Mouse (Mus musculus) neural tube, embryonic 11.5 days (tissue): ENCODE results near the gene Zfp524. TPM values are rescaled to one million over a fixed set of nuclear protein-coding genes. Genes with fewer than 3 reads are reported as not detected.

Source experiments
- ATAC-seq: fragments of 200-750 bp; cut with Nextera tagmentation; 2 replicates; pipeline ENCODE4 v1.8.0; 2017; ENCODE audit warnings: moderate number of reproducible peaks, mild to moderate bottlenecking, moderate TSS enrichment, moderate library complexity; ENCODE audit not compliant: insufficient read depth, low FRiP score, low TSS enrichment
- DNase-seq: peaks from one replicate; pipeline ENCODE4 v3.0.0-alpha.2; 2015; ENCODE audit warnings: low spot score
- H3K27ac ChIP-seq: fragments of 300-500 bp; sonication (generic); 2 replicates; pipeline ENCODE4 v1.5.1; 2014; ENCODE audit warnings: low read depth, mild to moderate bottlenecking, low read length
- H3K27me3 ChIP-seq: fragments of 300-500 bp; sonication (generic); 2 replicates; pipeline ENCODE4 v1.6.1; 2014; ENCODE audit warnings: mild to moderate bottlenecking, low read length, mixed read lengths; ENCODE audit not compliant: control insufficient read depth, insufficient read depth
- H3K36me3 ChIP-seq: fragments of 300-500 bp; sonication (generic); 2 replicates; pipeline ENCODE4 v1.6.1; 2014; ENCODE audit warnings: mild to moderate bottlenecking, low read length, moderate library complexity, mixed read lengths; ENCODE audit not compliant: control insufficient read depth, insufficient read depth
- H3K4me1 ChIP-seq: fragments of 300-500 bp; sonication (generic); 2 replicates; pipeline ENCODE4 v1.6.1; 2014; ENCODE audit warnings: low read length, mixed read lengths; ENCODE audit not compliant: control insufficient read depth, insufficient read depth
- H3K4me2 ChIP-seq: fragments of 300-500 bp; sonication (generic); 2 replicates; pipeline ENCODE4 v1.6.1; 2014; ENCODE audit warnings: low read depth, mild to moderate bottlenecking, moderate library complexity
- H3K4me3 ChIP-seq: fragments of 300-500 bp; sonication (generic); 2 replicates; pipeline ENCODE4 v1.5.1; 2014; ENCODE audit warnings: low read depth, low read length
- H3K9ac ChIP-seq: fragments of 300-500 bp; sonication (generic); 2 replicates; pipeline ENCODE4 v1.6.1; 2014; ENCODE audit warnings: mild to moderate bottlenecking, low read length
- H3K9me3 ChIP-seq: fragments of 300-500 bp; sonication (generic); 2 replicates; pipeline ENCODE4 v1.6.1; 2016; ENCODE audit warnings: low read length; ENCODE audit not compliant: control insufficient read depth
- WGBS: fragments of 180-500 bp; shearing (Covaris S2); extraction: QIAGEN DNeasy Blood & Tissue Kit; methylation state at CpG from one replicate; pipeline ENCODE4 v1.1.7; 2014; 5-methylcytosine and 5-hydroxymethylcytosine counted together
- polyA plus RNA-seq: library from polyadenylated mRNA; unstranded; fragments of >200 nt; fragmentation: Nextera tagmentation; extraction: Ambion mirVana; gene quantifications from 2 replicates; pipeline ENCODE4 v1.2.1, GENCODE M21; 2014

Gene Zfp524
- polyA plus RNA-seq: 7.8 and 10.1 TPM in 2 replicates

DNA sequence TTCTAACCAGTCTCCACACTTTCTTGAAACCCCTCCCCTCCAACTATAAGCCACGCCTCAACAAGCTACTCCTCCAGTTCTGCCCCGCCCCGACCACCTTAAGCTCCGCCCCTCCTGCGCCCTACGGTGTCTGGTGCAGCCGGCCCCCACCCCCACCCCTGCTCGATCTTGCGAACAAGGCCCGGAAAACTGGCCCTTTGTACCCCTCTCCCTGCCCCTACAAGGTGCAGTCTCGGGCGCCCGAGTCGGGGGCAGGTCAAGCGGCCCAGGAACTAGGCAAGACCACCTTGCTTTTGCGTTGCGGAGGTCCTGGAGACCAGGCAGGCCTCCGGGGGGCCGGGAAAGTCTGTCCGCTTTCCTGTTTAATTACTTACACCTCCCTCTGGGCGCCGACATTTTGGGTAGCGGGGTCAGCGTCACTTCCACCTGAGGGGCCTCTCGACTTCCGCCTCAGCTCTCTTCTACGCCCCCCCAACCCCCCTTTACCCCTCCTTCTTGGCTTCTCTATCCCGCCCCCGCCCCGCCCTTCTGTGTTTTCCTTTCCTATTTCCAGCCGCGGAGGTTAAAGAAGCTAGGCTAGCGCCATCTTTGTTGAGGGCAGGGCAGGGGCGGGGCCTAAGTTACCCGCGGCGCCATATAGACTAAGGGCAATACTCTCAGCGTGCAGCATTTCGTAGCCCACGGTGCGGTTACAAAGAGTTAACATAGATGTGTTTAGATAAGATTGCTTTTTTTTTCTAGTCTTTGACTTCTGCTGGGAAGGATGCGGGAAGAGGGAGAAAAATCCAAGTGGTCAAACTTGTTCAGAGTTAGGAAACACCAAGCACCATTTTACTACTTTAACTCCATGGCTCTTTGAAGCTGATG is at the start of gene Zfp524, which contains the start of gene Fiz1:
TSS of gene Zfp524 (plus strand) at position 165 of the 867 bp plus-strand sequence.
TSS of gene Fiz1 (minus strand) at position 447 of the 867 bp plus-strand sequence.
- Histone ChIP-seq H3K9ac (peak within 1 kb of the TSS; percentile 77), H3K27me3 (no peaks in the 10 kb centered on the region), H3K27ac (peak within 1 kb of the TSS; percentile 92), H3K4me2 (peak within 1 kb of the TSS; percentile 57), H3K4me1 (peaks cover 7% of the 10 kb centered on the region; the same call in 1 of the 2 replicates), H3K36me3 (peaks cover 21% of the 10 kb centered on the region), H3K4me3 (peak within 1 kb of the TSS; percentile 46), H3K9me3 (no peaks in the 10 kb centered on the region)
- DNase-seq (peak; percentile 97), ATAC-seq (peak; percentile 81)
- 0% methylated on average over 42 of the region's 42 CpGs for WGBS

DNA sequence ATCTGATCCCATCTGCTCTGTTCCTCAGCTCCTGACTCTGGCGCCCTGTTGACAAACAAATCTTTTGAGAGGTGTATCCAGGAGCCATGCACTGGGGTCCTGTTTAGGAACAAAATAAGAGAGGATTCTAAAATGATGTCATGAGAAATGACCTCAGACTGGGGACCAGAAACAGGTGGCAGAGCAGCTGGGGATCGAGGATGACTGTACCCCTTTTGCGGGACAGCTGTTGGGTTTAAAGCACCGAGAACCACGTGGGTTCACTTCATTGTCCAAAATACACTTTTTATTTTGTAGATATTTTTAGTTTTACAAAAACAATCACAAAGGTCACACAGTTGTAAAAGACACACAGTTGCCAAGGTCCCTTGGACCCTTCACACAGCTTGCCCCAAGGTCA is 49.2 kb upstream of the Zfp524 start:
- no peaks in the 10 kb centered on the region for H3K36me3 ChIP-seq
- DNase-seq (no peak), ATAC-seq (no peak)
- no peaks in the 10 kb centered on the region for H3K27me3 ChIP-seq
- H3K4me3 ChIP-seq: no peak overlapping the region
- H3K9me3 ChIP-seq: no peaks in the 10 kb centered on the region
- 85% methylated on average over 5 of the region's 5 CpGs for WGBS
- no peaks in the 10 kb centered on the region for H3K4me1 ChIP-seq
- no peak overlapping the region for H3K27ac ChIP-seq
- no peak overlapping the region for H3K4me2 ChIP-seq
- H3K9ac ChIP-seq: no peak overlapping the region

GRCm38 (mm10) chr7:4971068-4971467 is 43.1 kb upstream of the Zfp524 start, which contains the start of gene Sbk3:
TSS of gene Sbk3 (minus strand) at chr7:4971168.
- H3K27me3 ChIP-seq: no peaks in the 10 kb centered on the region
- no peak within 1 kb of the TSS for H3K4me3 ChIP-seq
- ATAC-seq (no peak), DNase-seq (no peak)
- no peaks in the 10 kb centered on the region for H3K4me1 ChIP-seq
- H3K36me3 ChIP-seq: no peaks in the 10 kb centered on the region
- no peak within 1 kb of the TSS for H3K9ac ChIP-seq
- no peak within 1 kb of the TSS for H3K4me2 ChIP-seq
- H3K9me3 ChIP-seq: no peaks in the 10 kb centered on the region
- WGBS: 44% methylated on average over 6 of the region's 6 CpGs
- no peak within 1 kb of the TSS for H3K27ac ChIP-seq

GRCm38 (mm10) chr7:4971710-4972109 is 42.5 kb upstream of the Zfp524 start:
- DNase-seq (no peak), ATAC-seq (no peak)
- no peak overlapping the region for H3K4me2 ChIP-seq
- WGBS: 42% methylated on average over 7 of the region's 7 CpGs
- H3K4me1 ChIP-seq: no peaks in the 10 kb centered on the region
- no peaks in the 10 kb centered on the region; the same call in 1 of the 2 replicates for H3K9me3 ChIP-seq
- H3K27me3 ChIP-seq: no peaks in the 10 kb centered on the region
- no peak overlapping the region for H3K27ac ChIP-seq
- H3K36me3 ChIP-seq: no peaks in the 10 kb centered on the region
- H3K9ac ChIP-seq: no peak overlapping the region
- H3K4me3 ChIP-seq: no peak overlapping the region

- no peak overlapping the region for H3K4me2 ChIP-seq
- no peaks in the 10 kb centered on the region for H3K36me3 ChIP-seq
- no peak for DNase-seq
- H3K27me3 ChIP-seq: no peaks in the 10 kb centered on the region
- no peaks in the 10 kb centered on the region; the same call in 1 of the 2 replicates for H3K9me3 ChIP-seq
- H3K4me1 ChIP-seq: no peaks in the 10 kb centered on the region
- no peak overlapping the region for H3K4me3 ChIP-seq
- no peak for ATAC-seq
- H3K27ac ChIP-seq: no peak overlapping the region
- no peak overlapping the region for H3K9ac ChIP-seq
- 79% methylated on average over 18 of the region's 18 CpGs for WGBS
Observed at GRCm38 (mm10) chr7:4972321-4973047, 41.7 kb upstream of the Zfp524 start.

GRCm38 (mm10) chr7:4975455-4975854 is 38.8 kb upstream of the Zfp524 start:
- ATAC-seq (no peak), DNase-seq (no peak)
- 56% methylated on average over 4 of the region's 4 CpGs for WGBS
- Histone ChIP-seq H3K9me3 (no peaks in the 10 kb centered on the region; the same call in 1 of the 2 replicates), H3K4me1 (no peaks in the 10 kb centered on the region), H3K9ac (no peak overlapping the region), H3K27ac (no peak overlapping the region), H3K4me2 (no peak overlapping the region), H3K4me3 (no peak overlapping the region), H3K27me3 (no peaks in the 10 kb centered on the region), H3K36me3 (no peaks in the 10 kb centered on the region)

GRCm38 (mm10) chr7:4976832-4977231 is 37.4 kb upstream of the Zfp524 start:
- Histone ChIP-seq H3K36me3 (no peaks in the 10 kb centered on the region), H3K4me2 (no peak overlapping the region), H3K4me3 (no peak overlapping the region), H3K27ac (no peak overlapping the region), H3K27me3 (no peaks in the 10 kb centered on the region), H3K9me3 (no peaks in the 10 kb centered on the region; the same call in 1 of the 2 replicates), H3K9ac (no peak overlapping the region), H3K4me1 (no peaks in the 10 kb centered on the region)
- DNase-seq (no peak), ATAC-seq (no peak)
- 90% methylated on average over 7 of the region's 7 CpGs for WGBS

- no peaks in the 10 kb centered on the region for H3K4me1 ChIP-seq
- no peak overlapping the region for H3K9ac ChIP-seq
- H3K4me2 ChIP-seq: no peak overlapping the region
- H3K27me3 ChIP-seq: peaks cover 7% of the 10 kb centered on the region
- no peak overlapping the region for H3K27ac ChIP-seq
- ATAC-seq (no peak), DNase-seq (no peak)
- WGBS: 77% methylated on average over 2 of the region's 2 CpGs
- no peaks in the 10 kb centered on the region; the same call in 1 of the 2 replicates for H3K9me3 ChIP-seq
- no peak overlapping the region for H3K4me3 ChIP-seq
- H3K36me3 ChIP-seq: peaks cover 6% of the 10 kb centered on the region
Observed at GRCm38 (mm10) chr7:4988250-4988649, 26.0 kb upstream of the Zfp524 start.
